9 mouse cellular contexts compared by ENCODE assay signal in genomic region chr6:52169499-52170165, GRCm38 (mm10). TPM values are rescaled to one million over a fixed set of nuclear protein-coding genes. Genes with fewer than 3 reads are reported as not detected.
DNase-seq lines count a peak whose midpoint lies in the region; ATAC-seq and TF ChIP-seq lines count a peak whose summit lies in the region.
"Had no signal": no experiment of that assay in that cellular context is flagged by ENCODE, and none has a peak within 500 bp of the region (broad histone marks: within the 10 kb centered on the region; RNA-seq: fewer than 3 reads in every experiment).

No protein-coding gene starts in this region.

- no peak overlapping the region; the same call in 1 of the 2 replicates for H3K9ac ChIP-seq in kidney, postnatal 0 days (ENCODE audit: low read depth, low read length)
- H3K9ac ChIP-seq in embryonic facial prominence, embryonic 14.5 days (ENCODE audit: low read depth, low read length) = peak overlapping the region; percentile 40; the same call in 1 of the 2 replicates
- no peak overlapping the region for H3K9ac ChIP-seq in intestine, postnatal 0 days (ENCODE audit: low read depth, low read length)
- H3K9ac ChIP-seq in neural tube, embryonic 15.5 days (replicated peaks) = peak overlapping the region; percentile 34

- no peaks in the 10 kb centered on the region for H3K9me3 ChIP-seq in kidney, postnatal 0 days (replicated peaks; ENCODE audit: low read length)
- H3K9me3 ChIP-seq in embryonic facial prominence, embryonic 14.5 days (ENCODE audit: control insufficient read depth, low read length) = no peaks in the 10 kb centered on the region
- H3K9me3 ChIP-seq in intestine, postnatal 0 days (ENCODE audit: control insufficient read depth) = no peaks in the 10 kb centered on the region
- H3K9me3 ChIP-seq in neural tube, embryonic 15.5 days (replicated peaks) = no peaks in the 10 kb centered on the region

- no peaks in the 10 kb centered on the region for H3K27me3 ChIP-seq in kidney, postnatal 0 days (ENCODE audit: insufficient read depth, low read length)
- H3K27me3 ChIP-seq in embryonic facial prominence, embryonic 14.5 days (replicated peaks; ENCODE audit: control insufficient read depth, insufficient read depth, low read length) = peaks cover 95% of the 10 kb centered on the region
- H3K27me3 ChIP-seq in intestine, postnatal 0 days (replicated peaks; ENCODE audit: control insufficient read depth, insufficient read depth, low read length) = peaks cover 21% of the 10 kb centered on the region
- no peaks in the 10 kb centered on the region for H3K27me3 ChIP-seq in neural tube, embryonic 15.5 days (replicated peaks)

- no peak for TF ChIP-seq CTCF in kidney, postnatal 0 days (IDR thresholded peaks at IDR 0.05; ENCODE audit: low read depth)
- no peak for TF ChIP-seq CTCF in intestine, postnatal 0 days (IDR thresholded peaks at IDR 0.05; ENCODE audit: low read depth)

- 35% methylated on average over 16 of the region's 16 CpGs for WGBS in kidney, postnatal 0 days
- 8% methylated on average over 11 of the region's 16 CpGs for WGBS in embryonic facial prominence, embryonic 14.5 days
- WGBS in intestine, postnatal 0 days = 61% methylated on average over 16 of the region's 16 CpGs
- 15% methylated on average over 16 of the region's 16 CpGs for WGBS in neural tube, embryonic 15.5 days

- H3K36me3 ChIP-seq in kidney, postnatal 0 days (ENCODE audit: insufficient read depth, low read length) = no peaks in the 10 kb centered on the region
- H3K36me3 ChIP-seq in embryonic facial prominence, embryonic 14.5 days (ENCODE audit: control insufficient read depth, insufficient read depth, low read length) = no peaks in the 10 kb centered on the region
- no peaks in the 10 kb centered on the region; the same call in 1 of the 2 replicates for H3K36me3 ChIP-seq in intestine, postnatal 0 days (ENCODE audit: control insufficient read depth, insufficient read depth)
- no peaks in the 10 kb centered on the region for H3K36me3 ChIP-seq in neural tube, embryonic 15.5 days

- H3K4me1 ChIP-seq in kidney, postnatal 0 days (replicated peaks; ENCODE audit: insufficient read depth, low read length) = peaks cover 51% of the 10 kb centered on the region
- no peaks in the 10 kb centered on the region for H3K4me1 ChIP-seq in embryonic facial prominence, embryonic 14.5 days (ENCODE audit: control insufficient read depth, insufficient read depth, low read length)
- H3K4me1 ChIP-seq in intestine, postnatal 0 days (replicated peaks; ENCODE audit: control insufficient read depth, insufficient read depth, low read length) = no peaks in the 10 kb centered on the region
- H3K4me1 ChIP-seq in neural tube, embryonic 15.5 days = peaks cover 88% of the 10 kb centered on the region

- ATAC-seq in kidney, postnatal 0 days (replicated peaks; ENCODE audit: low FRiP score, low read depth) = no peak
- ATAC-seq in embryonic facial prominence, embryonic 14.5 days (ENCODE audit: low read depth) = no peak
- no peak for ATAC-seq in intestine, postnatal 0 days
- no peak for ATAC-seq in neural tube, embryonic 15.5 days (ENCODE audit: low FRiP score)

- H3K4me3 ChIP-seq in kidney, postnatal 0 days (replicated peaks; ENCODE audit: low read depth, low read length) = no peak overlapping the region
- peak overlapping the region; percentile 17; the same call in 1 of the 2 replicates for H3K4me3 ChIP-seq in embryonic facial prominence, embryonic 14.5 days (ENCODE audit: low read depth, low read length)
- no peak overlapping the region for H3K4me3 ChIP-seq in intestine, postnatal 0 days (ENCODE audit: low read depth, low read length)
- H3K4me3 ChIP-seq in neural tube, embryonic 15.5 days (replicated peaks) = peak overlapping the region; percentile 1; the same call in 1 of the 2 replicates

- peak; percentile 66 for DNase-seq in kidney, postnatal 0 days (ENCODE audit: low spot score)
- DNase-seq in kidney, adult 8-10 months = no peak
- no peak for DNase-seq in embryonic facial prominence, embryonic 14.5 days (ENCODE audit: low spot score)
- DNase-seq in cerebellum, adult 11-12 months = no peak
- DNase-seq in embryo, embryonic 11 days = no peak
- DNase-seq: cerebellum, postnatal 14 days had no signal

- peak overlapping the region; percentile 36 for H3K4me2 ChIP-seq in kidney, postnatal 0 days (ENCODE audit: low read length)
- peak overlapping the region; percentile 99; the same call in 1 of the 2 replicates for H3K4me2 ChIP-seq in embryonic facial prominence, embryonic 14.5 days (ENCODE audit: low read depth, low read length)
- peak overlapping the region; percentile 49 for H3K4me2 ChIP-seq in intestine, postnatal 0 days (replicated peaks; ENCODE audit: low read depth)
- peak overlapping the region; percentile 68 for H3K4me2 ChIP-seq in neural tube, embryonic 15.5 days

- peak overlapping the region; percentile 85 for H3K27ac ChIP-seq in kidney, postnatal 0 days
- peak overlapping the region; percentile 33; the same call in 1 of the 2 replicates for H3K27ac ChIP-seq in embryonic facial prominence, embryonic 14.5 days (replicated peaks; ENCODE audit: low read depth, low read length)
- H3K27ac ChIP-seq in intestine, postnatal 0 days (ENCODE audit: low read depth, low read length) = no peak overlapping the region
- H3K27ac ChIP-seq in neural tube, embryonic 15.5 days (replicated peaks) = peak overlapping the region; percentile 94

RNA-seq across cellular contexts. Expression of gene Hoxa2, which starts 5.0 kb away (rescaled TPM):
- polyA plus RNA-seq in kidney, postnatal 0 days (2015; fragmentation: Nextera tagmentation; extraction: Ambion mirVana) = 2.3 and 2.4 TPM in 2 replicates
- 7.2 and 11.1 TPM in 2 replicates for polyA plus RNA-seq in embryonic facial prominence, embryonic 14.5 days (2014; fragmentation: Nextera tagmentation; extraction: Ambion mirVana)
- polyA plus RNA-seq in intestine, postnatal 0 days (2015; fragmentation: Nextera tagmentation; extraction: Ambion mirVana) = 3.3 TPM in 2 replicates
- polyA plus RNA-seq in neural tube, embryonic 15.5 days (2015; fragmentation: Nextera tagmentation; extraction: Ambion mirVana) = 7.2 and 12.0 TPM in 2 replicates
- polyA plus RNA-seq: frontal cortex, adult 2 months had no signal

RNA-seq across cellular contexts. Expression of gene 5730596B20Rik, which starts 7.7 kb away (rescaled TPM):
- 1.3 TPM in 2 replicates for polyA plus RNA-seq in kidney, postnatal 0 days (2015; fragmentation: Nextera tagmentation; extraction: Ambion mirVana)
- 0.10 and 0.46 TPM in 2 replicates for polyA plus RNA-seq in embryonic facial prominence, embryonic 14.5 days (2014; fragmentation: Nextera tagmentation; extraction: Ambion mirVana)
- polyA plus RNA-seq in intestine, postnatal 0 days (2015; fragmentation: Nextera tagmentation; extraction: Ambion mirVana) = 0.61 and 0.97 TPM in 2 replicates
- 1.4 and 3.0 TPM in 2 replicates for polyA plus RNA-seq in neural tube, embryonic 15.5 days (2015; fragmentation: Nextera tagmentation; extraction: Ambion mirVana)
- polyA plus RNA-seq: frontal cortex, adult 2 months had no signal

RNA-seq across cellular contexts. Expression of gene Hoxa1, which starts 11.5 kb away (rescaled TPM):
- 0.33 and 0.64 TPM in 2 replicates for polyA plus RNA-seq in kidney, postnatal 0 days (2015; fragmentation: Nextera tagmentation; extraction: Ambion mirVana)
- 1.4 and 1.7 TPM in 2 replicates for polyA plus RNA-seq in embryonic facial prominence, embryonic 14.5 days (2014; fragmentation: Nextera tagmentation; extraction: Ambion mirVana)
- polyA plus RNA-seq in intestine, postnatal 0 days (2015; fragmentation: Nextera tagmentation; extraction: Ambion mirVana) = 0.37 and 0.52 TPM in 2 replicates
- polyA plus RNA-seq in neural tube, embryonic 15.5 days (2015; fragmentation: Nextera tagmentation; extraction: Ambion mirVana) = 1.1 and 1.3 TPM in 2 replicates

RNA-seq across cellular contexts. Expression of gene Hoxa4, which starts 21.9 kb away (rescaled TPM):
- 1.6 and 2.2 TPM in 2 replicates for polyA plus RNA-seq in kidney, postnatal 0 days (2015; fragmentation: Nextera tagmentation; extraction: Ambion mirVana)
- polyA plus RNA-seq in embryonic facial prominence, embryonic 14.5 days (2014; fragmentation: Nextera tagmentation; extraction: Ambion mirVana) = 1.1 and 1.6 TPM in 2 replicates
- polyA plus RNA-seq in intestine, postnatal 0 days (2015; fragmentation: Nextera tagmentation; extraction: Ambion mirVana) = 3.6 and 4.5 TPM in 2 replicates
- polyA plus RNA-seq in neural tube, embryonic 15.5 days (2015; fragmentation: Nextera tagmentation; extraction: Ambion mirVana) = 2.3 and 5.7 TPM in 2 replicates
- polyA plus RNA-seq: frontal cortex, adult 2 months had no signal

RNA-seq across cellular contexts. Expression of gene Hoxa5, which starts 34.8 kb away (rescaled TPM):
- 9.7 and 10.4 TPM in 2 replicates for polyA plus RNA-seq in kidney, postnatal 0 days (2015; fragmentation: Nextera tagmentation; extraction: Ambion mirVana)
- 2.4 and 3.3 TPM in 2 replicates for polyA plus RNA-seq in embryonic facial prominence, embryonic 14.5 days (2014; fragmentation: Nextera tagmentation; extraction: Ambion mirVana)
- polyA plus RNA-seq in intestine, postnatal 0 days (2015; fragmentation: Nextera tagmentation; extraction: Ambion mirVana) = 14.8 and 15.3 TPM in 2 replicates
- 26.8 and 73.9 TPM in 2 replicates for polyA plus RNA-seq in neural tube, embryonic 15.5 days (2015; fragmentation: Nextera tagmentation; extraction: Ambion mirVana)
- polyA plus RNA-seq: frontal cortex, adult 2 months had no signal

Comparison
In these comparisons a context has a peak if more than half of its experiments do, and no peak if none do; other contexts are left out.
1. H3K4me2 ChIP-seq: peak in every context shown above with its lines; median percentile 99 in embryonic facial prominence, embryonic 14.5 days; 68 in neural tube, embryonic 15.5 days; 49 in intestine, postnatal 0 days; 36 in kidney, postnatal 0 days.
2. H3K4me3 ChIP-seq: peak in embryonic facial prominence, embryonic 14.5 days (single experiment) and neural tube, embryonic 15.5 days (single experiment); none in kidney, postnatal 0 days (single experiment) and intestine, postnatal 0 days (single experiment).
3. H3K9ac ChIP-seq: peak in embryonic facial prominence, embryonic 14.5 days (single experiment) and neural tube, embryonic 15.5 days (single experiment); none in kidney, postnatal 0 days (single experiment) and intestine, postnatal 0 days (single experiment).